Mouse (Mus musculus) heart, adult 2 months (tissue): ENCODE data around the gene Nelfcd.

Experiments
- CTCF ChIP-seq: fragments of 200-600 bp; IDR thresholded peaks from 2 replicates; pipeline ENCODE4 v1.8.1; 2022; ENCODE audit warnings: antibody characterized with exemption, mild to moderate bottlenecking, moderate library complexity
- POLR2A ChIP-seq: fragments of 200-500 bp; IDR thresholded peaks from 2 replicates; pipeline ENCODE4 v1.6.1; 2011; ENCODE audit warnings: mild to moderate bottlenecking, low read depth, low read length, control low read depth; ENCODE audit not compliant: insufficient read depth

DNA sequence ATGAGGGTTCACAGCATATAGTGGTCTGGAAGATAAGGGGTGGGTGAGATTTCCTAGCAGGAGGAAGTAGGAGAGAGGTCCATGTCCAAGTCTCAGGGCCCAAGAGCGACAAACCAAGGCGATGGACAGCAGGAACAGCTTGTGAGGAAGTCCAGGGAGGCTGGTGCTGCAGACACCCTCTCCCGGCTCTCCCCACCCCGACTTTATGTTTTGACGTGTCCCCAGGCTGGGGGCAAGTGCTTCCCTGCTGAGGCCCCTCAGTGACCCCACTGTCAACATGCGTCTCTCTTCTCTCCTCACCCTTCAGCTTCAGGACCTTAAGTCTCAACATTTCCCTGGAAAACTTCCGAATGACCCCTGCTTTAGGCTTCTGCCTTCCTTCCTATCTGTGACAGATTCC lies 2.5 kb upstream of the Nelfcd start:
- TF ChIP-seq CTCF: no peak
- no peak for TF ChIP-seq POLR2A
